Mouse (Mus musculus) megakaryocyte, embryonic 14.5 days (primary cell): ENCODE data around the gene Lzts2. TPM values are rescaled to one million over a fixed set of nuclear protein-coding genes. Genes with fewer than 3 reads are reported as not detected.

Experiments
- H3K27me3 ChIP-seq: replicated peaks from 2 replicates; pipeline ENCODE3; 2012; ENCODE audit warnings: inconsistent platforms
- H3K36me3 ChIP-seq: replicated peaks from 2 replicates; pipeline ENCODE3; 2012; ENCODE audit warnings: low read length, inconsistent platforms, mixed read lengths
- H3K4me1 ChIP-seq: 2 replicates; pipeline ENCODE4 v1.6.1; 2012; ENCODE audit warnings: inconsistent platforms
- H3K4me3 ChIP-seq: replicated peaks from 2 replicates; pipeline ENCODE3; 2012; ENCODE audit warnings: moderate library complexity, mild to moderate bottlenecking, inconsistent platforms
- H3K9me3 ChIP-seq: 2 replicates; pipeline ENCODE4 v1.6.1; 2012; ENCODE audit warnings: inconsistent platforms
- FLI1 ChIP-seq: IDR thresholded peaks from 2 replicates; pipeline ENCODE4 v1.6.1; 2012; ENCODE audit warnings: low read length, inconsistent platforms, mixed read lengths
- GATA1 ChIP-seq: IDR thresholded peaks from 3 replicates; pipeline ENCODE4 v1.6.1; 2012; ENCODE audit warnings: mixed read lengths, low read length, inconsistent platforms, borderline replicate concordance
- polyA plus RNA-seq: library from polyadenylated mRNA; stranded (reverse); fragments of >175 nt; gene quantifications from 2 replicates; pipeline ENCODE4 v1.2.3, GENCODE M21; 2012; ENCODE audit warnings: low replicate concordance; ENCODE audit not compliant: insufficient read depth

Lzts2 gene
- polyA plus RNA-seq, 1 experiment = 59.9 TPM

DNA sequence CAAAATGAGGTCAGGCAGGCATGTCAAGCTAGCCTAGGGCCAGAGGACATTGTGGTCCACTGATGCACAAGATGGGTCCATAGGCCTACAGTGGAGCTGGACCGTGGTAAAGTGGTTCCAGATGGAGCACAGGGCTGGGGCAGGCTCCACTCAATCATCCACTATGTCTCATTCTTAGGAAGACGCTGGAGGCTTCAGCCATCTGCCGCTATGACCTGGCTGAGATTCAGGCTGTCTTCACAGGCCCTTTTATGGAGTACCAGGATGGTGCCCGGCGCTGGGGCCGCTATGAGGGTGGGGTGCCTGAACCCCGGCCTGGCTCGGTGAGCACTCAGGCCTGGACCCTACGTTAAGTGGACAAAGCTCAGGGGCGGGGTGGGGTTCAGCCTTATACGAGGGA lies 16.4 kb upstream of the Lzts2 start:
- Histone ChIP-seq H3K4me1 (peaks cover 30% of the 10 kb centered on the region; the same call in 1 of the 2 replicates), H3K4me3 (peak overlapping the region; percentile 46), H3K9me3 (no peaks in the 10 kb centered on the region), H3K36me3 (peaks cover 22% of the 10 kb centered on the region), H3K27me3 (peaks cover 31% of the 10 kb centered on the region)
- TF ChIP-seq FLI1 = no peak
- TF ChIP-seq GATA1 = no peak

DNA sequence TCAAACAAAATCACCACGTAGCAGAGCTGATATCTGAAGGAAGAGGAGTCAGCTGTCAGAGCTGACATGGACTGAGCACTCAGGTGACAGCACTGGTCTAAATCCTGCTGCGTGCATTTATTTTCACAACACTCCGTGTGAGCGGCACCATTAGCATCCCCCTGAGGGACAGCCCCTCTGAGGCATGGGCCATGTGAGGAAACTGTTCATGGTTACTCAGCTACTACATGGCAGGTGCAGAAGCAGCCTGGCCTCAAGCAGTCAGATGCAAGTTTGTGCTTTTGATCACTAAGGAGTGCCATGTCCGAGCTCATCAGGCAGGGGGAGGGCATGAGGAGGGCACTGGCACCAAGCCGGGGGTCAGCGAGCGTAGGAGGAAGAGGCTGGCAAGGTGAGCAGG lies 14.6 kb upstream of the Lzts2 start:
- peaks cover 28% of the 10 kb centered on the region for H3K27me3 ChIP-seq
- peaks cover 42% of the 10 kb centered on the region for H3K4me1 ChIP-seq
- H3K9me3 ChIP-seq = no peaks in the 10 kb centered on the region
- H3K36me3 ChIP-seq = peaks cover 41% of the 10 kb centered on the region
- TF ChIP-seq FLI1 (no peak), GATA1 (no peak)
- no peak overlapping the region for H3K4me3 ChIP-seq

DNA sequence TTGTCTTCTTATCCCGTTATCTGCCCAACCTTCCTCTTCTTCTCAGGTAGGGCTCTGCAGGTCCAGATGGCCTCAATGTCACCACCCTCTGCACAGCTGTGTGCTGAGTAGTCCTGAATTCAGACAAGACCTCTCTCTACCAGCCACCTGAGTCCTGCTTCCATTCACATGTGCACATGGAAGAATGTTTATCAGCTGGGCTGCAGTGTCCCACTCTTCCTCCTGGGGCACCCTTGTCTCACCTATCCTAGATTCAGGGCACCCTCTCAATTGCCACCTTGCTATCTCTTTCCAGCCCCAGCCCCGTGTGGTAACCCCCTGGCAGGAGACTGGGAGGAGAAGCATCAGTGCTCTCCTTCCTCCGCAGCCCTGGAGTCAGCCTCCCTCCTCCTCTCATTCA lies 11.9 kb upstream of the Lzts2 start:
- H3K4me1 ChIP-seq = peaks cover 51% of the 10 kb centered on the region
- TF ChIP-seq GATA1 (no peak), FLI1 (no peak)
- peaks cover 13% of the 10 kb centered on the region for H3K27me3 ChIP-seq
- H3K36me3 ChIP-seq = peaks cover 48% of the 10 kb centered on the region
- no peaks in the 10 kb centered on the region for H3K9me3 ChIP-seq
- peak overlapping the region; percentile 7 for H3K4me3 ChIP-seq

DNA sequence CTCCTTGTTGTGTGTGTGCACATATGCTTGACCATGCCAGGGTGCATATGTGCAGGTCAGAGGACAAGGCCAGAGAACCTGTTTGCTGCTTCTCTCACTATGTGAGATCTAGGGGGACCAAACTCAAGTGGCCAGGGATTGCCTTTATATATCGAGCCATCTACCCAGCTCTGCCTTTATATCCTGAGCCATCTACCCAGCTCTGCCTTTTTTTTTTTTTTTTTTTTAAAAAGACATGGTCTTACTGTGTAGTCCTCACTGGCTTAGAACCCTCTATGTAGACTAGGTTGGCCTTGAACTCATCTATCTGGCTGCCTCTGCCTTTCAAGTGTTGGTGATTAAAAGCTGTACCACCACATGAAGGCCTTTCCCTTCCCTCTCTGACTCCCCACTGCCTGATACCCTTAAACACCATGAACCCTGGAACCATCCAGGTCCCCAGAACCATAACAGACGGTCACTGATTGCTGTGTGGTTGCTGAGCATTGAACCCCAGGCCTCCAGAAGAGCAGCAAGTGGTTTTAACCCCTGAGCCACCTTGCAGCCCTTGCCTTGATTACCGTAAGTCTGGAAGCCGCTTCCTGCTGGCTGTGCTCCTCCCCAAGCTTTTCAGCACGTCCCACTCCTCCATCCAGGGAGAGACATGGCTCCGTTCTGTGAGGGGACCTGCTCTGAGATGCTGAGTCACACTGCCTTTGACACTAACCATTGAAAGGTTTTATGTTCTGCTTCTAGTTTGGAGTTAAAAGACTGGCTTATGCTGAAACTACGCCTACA lies 10.3 kb upstream of the Lzts2 start:
- Histone ChIP-seq H3K27me3 (peaks cover 3% of the 10 kb centered on the region), H3K4me3 (no peak overlapping the region), H3K36me3 (peaks cover 62% of the 10 kb centered on the region), H3K4me1 (peaks cover 50% of the 10 kb centered on the region), H3K9me3 (no peaks in the 10 kb centered on the region)
- TF ChIP-seq GATA1 = no peak
- no peak for TF ChIP-seq FLI1

DNA sequence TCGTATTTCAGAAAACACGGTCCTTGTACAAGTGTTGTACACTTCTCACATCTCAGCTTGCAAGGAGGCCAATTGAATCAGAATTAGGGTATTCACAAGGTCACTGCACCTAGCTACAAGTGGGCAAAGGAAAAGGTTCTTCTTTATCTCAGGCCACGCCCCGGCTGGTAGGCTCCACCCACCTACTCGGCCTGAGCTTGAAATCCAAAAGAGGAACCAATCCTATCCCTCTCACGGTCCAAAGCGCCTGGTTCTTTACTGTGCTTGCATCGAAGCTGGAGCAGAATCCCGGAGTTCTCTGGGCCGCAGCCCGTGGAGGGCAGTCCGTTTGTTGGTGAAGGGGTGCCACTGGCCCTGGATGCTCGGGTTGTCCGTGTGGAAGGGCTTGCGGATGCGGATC lies 8.8 kb upstream of the Lzts2 start, which contains the start of gene Twnk:
Gene Twnk (plus strand): TSS at position 220 of the 400 bp plus-strand sequence.
- Histone ChIP-seq H3K4me1 (peaks cover 54% of the 10 kb centered on the region), H3K4me3 (peak within 1 kb of the TSS; percentile 100), H3K36me3 (peaks cover 75% of the 10 kb centered on the region), H3K9me3 (no peaks in the 10 kb centered on the region), H3K27me3 (no peaks in the 10 kb centered on the region)
- TF ChIP-seq GATA1 = no peak
- TF ChIP-seq FLI1 = no peak

DNA sequence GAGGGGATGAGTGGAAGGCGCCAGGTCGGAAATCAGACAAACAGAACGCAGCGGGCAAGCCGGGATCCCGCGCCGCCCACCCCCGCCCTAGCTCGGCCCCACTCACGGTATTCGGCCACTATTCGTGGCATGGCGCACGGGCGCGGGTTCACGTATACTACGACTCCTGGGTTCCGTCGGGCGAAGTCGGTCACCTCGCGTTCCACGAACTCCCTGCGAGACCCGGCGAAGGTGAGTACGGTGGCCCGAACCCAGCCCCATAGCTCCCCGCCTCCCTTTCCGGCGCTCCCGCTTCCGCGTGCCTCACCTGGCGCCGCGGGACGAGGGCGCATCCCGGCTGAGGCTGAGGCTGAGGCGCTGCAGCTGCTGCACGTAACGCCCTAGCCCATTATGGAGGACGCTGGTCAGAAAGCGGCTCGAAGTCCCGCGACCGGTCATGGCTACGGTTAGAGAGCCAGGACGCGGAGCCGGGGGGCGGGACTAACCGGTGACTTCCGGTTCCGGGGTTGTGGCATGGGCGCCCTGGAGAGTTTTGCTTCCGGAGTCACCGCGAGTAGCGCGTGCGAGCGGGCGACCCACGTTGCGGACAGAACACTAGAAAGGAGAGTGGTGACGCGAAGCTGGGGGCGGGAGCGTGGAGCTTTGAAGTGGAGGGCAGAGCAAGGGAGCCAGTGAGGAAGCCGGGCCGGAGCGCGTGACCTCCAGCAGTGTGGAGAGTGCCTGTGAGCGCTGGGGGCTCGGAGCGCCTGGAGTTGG lies 8.1 kb upstream of the Lzts2 start, which contains the start of gene Mrpl43:
Gene Mrpl43 (minus strand): TSS at position 486 of the 756 bp plus-strand sequence.
- H3K9me3 ChIP-seq = no peaks in the 10 kb centered on the region
- peaks cover 75% of the 10 kb centered on the region for H3K36me3 ChIP-seq
- H3K27me3 ChIP-seq = no peaks in the 10 kb centered on the region
- peaks cover 54% of the 10 kb centered on the region for H3K4me1 ChIP-seq
- TF ChIP-seq GATA1 = no peak
- peak; percentile 70; the same call in 1 of the 2 replicates for TF ChIP-seq FLI1
- H3K4me3 ChIP-seq = peak within 1 kb of the TSS; percentile 100

DNA sequence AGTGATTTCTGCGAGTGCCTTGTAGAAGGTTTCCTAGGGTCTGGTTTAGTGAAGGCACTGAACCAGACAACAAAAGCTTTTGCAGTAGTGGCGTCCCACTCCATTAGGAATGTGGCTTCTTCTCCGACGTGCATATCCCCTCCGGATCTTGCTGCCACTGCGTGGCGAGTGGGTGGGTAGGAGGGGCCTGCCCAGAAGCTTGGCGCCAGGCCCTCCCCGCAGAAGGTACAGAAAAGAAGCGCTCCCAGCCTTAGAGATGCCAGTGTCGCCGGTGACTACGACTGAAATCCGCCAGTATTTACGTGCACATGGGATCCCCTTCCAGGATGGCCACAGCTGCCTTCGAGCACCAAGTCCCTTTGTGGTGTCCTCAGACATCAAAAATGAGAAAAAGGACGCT lies 7.2 kb upstream of the Lzts2 start:
- Histone ChIP-seq H3K4me1 (peaks cover 54% of the 10 kb centered on the region), H3K27me3 (no peaks in the 10 kb centered on the region), H3K9me3 (no peaks in the 10 kb centered on the region), H3K4me3 (peak overlapping the region; percentile 100), H3K36me3 (peaks cover 76% of the 10 kb centered on the region)
- TF ChIP-seq GATA1 = no peak
- TF ChIP-seq FLI1 = no peak

DNA sequence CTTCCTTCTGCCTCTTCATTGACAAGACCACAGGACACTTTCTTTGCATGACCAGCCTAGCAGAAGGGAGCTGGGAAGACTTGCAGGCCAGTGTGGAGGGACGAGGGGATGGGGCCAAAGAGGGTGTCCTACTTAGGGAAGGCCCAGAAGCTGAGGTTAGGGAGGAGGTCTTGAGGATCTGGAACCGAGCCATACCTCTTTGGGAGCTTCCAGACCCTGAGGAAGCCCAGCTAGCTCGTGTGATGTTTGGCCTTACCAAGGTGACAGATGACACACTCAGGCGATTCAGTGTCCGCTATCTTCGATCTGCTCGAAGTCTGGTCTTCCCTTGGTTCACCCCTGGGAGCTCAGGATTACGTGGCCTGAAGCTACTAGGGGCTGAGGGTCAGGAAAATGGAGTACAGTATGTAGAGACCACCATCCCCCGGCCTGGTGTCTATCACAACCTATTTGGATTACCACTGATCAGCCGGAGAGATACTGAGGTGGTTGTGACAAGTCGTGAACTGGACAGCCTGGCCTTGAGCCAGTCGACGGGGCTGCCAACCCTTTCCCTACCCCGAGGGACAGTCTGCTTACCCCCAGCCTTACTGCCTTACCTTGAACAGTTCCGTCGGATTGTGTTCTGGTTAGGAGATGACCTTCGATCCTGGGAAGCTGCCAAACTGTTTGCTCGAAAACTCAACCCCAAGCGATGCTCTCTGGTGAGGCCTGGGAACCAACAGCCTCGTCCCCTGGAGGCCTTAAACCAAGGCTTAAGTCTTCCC lies 6.6 kb upstream of the Lzts2 start:
- Histone ChIP-seq H3K4me3 (peak overlapping the region; percentile 100), H3K27me3 (no peaks in the 10 kb centered on the region), H3K9me3 (no peaks in the 10 kb centered on the region), H3K36me3 (peaks cover 76% of the 10 kb centered on the region), H3K4me1 (peaks cover 54% of the 10 kb centered on the region)
- no peak for TF ChIP-seq FLI1
- TF ChIP-seq GATA1 = no peak

DNA sequence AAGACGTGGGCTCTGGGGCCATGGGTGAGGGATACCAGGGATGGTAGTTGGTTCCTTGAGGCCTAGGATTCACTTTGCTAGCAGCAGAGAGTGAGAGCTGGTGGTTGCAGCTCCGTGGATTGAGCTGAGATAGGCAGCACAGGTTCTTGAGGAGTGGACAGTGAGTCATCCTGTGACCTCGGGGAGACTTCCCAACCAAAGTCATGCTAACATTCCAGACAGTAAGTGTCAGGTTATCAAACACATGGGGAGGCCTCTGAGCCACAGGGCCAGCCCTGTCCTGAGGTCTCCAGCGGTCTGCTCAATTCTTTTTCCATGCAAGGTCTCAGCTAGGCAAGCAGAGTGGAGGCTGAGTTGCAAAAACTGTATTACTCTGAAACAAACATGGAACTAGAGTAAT lies 3.6 kb upstream of the Lzts2 start:
- TF ChIP-seq FLI1 (no peak), GATA1 (no peak)
- H3K9me3 ChIP-seq = no peaks in the 10 kb centered on the region
- no peaks in the 10 kb centered on the region for H3K27me3 ChIP-seq
- no peak overlapping the region for H3K4me3 ChIP-seq
- peaks cover 60% of the 10 kb centered on the region for H3K4me1 ChIP-seq
- peaks cover 51% of the 10 kb centered on the region for H3K36me3 ChIP-seq

DNA sequence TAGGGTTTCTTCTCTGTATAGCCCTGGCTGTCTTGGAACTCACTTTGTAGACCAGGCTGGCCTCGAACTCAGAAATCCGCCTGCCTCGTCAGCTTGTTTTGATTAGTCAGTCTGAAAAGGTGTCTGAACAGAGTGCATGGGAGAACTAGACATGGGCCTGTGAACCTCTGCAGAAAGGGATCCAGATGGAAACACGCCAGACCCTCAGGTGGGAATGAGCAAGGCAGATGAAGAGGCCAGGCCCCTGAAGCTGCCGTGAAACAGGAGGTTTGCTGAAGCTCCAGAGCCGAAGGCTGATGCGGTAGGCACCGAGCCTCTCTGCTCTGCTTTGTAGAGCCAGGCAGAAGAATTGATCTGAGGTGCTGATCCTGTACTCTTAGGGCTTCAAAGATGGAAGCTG lies 2.0 kb upstream of the Lzts2 start:
- H3K36me3 ChIP-seq = peaks cover 51% of the 10 kb centered on the region
- H3K9me3 ChIP-seq = no peaks in the 10 kb centered on the region
- no peak overlapping the region for H3K4me3 ChIP-seq
- H3K4me1 ChIP-seq = peaks cover 60% of the 10 kb centered on the region
- no peaks in the 10 kb centered on the region for H3K27me3 ChIP-seq
- no peak for TF ChIP-seq GATA1
- TF ChIP-seq FLI1 = no peak
